Mouse (Mus musculus) neural tube, embryonic 11.5 days (tissue): ENCODE data around the gene H2-M5. TPM values are rescaled to one million over a fixed set of nuclear protein-coding genes. Genes with fewer than 3 reads are reported as not detected.

ENCODE experiments used
- polyA plus RNA-seq: library from polyadenylated mRNA; unstranded; fragments of >200 nt; fragmentation: Nextera tagmentation; extraction: Ambion mirVana; gene quantifications from 2 replicates; pipeline ENCODE4 v1.2.1, GENCODE M21; 2014

Gene H2-M5
- polyA plus RNA-seq, 1 experiment from 2014 or later: 1.1 TPM

Other genes starting within 250 kb of the H2-M5 start
- not detected in 2 replicates for gene H2-M10.5, start 216.6 kb downstream of the H2-M5 start, polyA plus RNA-seq
- not detected in 2 replicates for gene H2-M10.6, start 177.4 kb downstream of the H2-M5 start, polyA plus RNA-seq
- gene Trim26, start 152.4 kb downstream of the H2-M5 start, polyA plus RNA-seq: 33.7 and 37.5 TPM in 2 replicates
- 0.42 and 0.66 TPM in 2 replicates for gene Trim15, start 122.3 kb downstream of the H2-M5 start, polyA plus RNA-seq
- gene Trim10, start 120.0 kb downstream of the H2-M5 start, polyA plus RNA-seq: 5.7 and 7.5 TPM in 2 replicates
- not detected in 2 replicates for gene Trim40, start 99.4 kb downstream of the H2-M5 start, polyA plus RNA-seq
- not detected in 2 replicates for gene Trim31, start 91.4 kb downstream of the H2-M5 start, polyA plus RNA-seq
- 0.93 and 1.1 TPM in 2 replicates for gene Rnf39, start 46.6 kb downstream of the H2-M5 start, polyA plus RNA-seq
- gene Ppp1r11, start 37.8 kb downstream of the H2-M5 start, polyA plus RNA-seq: 151 and 162 TPM in 2 replicates
- 84.7 and 90.2 TPM in 2 replicates for gene Znrd1, start 31.0 kb downstream of the H2-M5 start, polyA plus RNA-seq
- 7.8 and 8.1 TPM in 2 replicates for gene Znrd1as, start 30.9 kb downstream of the H2-M5 start, polyA plus RNA-seq
- gene 2410137M14Rik, start 8.3 kb downstream of the H2-M5 start, polyA plus RNA-seq: not detected in 2 replicates
- gene Zfp57, start 11.6 kb upstream of the H2-M5 start, polyA plus RNA-seq: 128 and 135 TPM in 2 replicates
- gene Mog, start 33.9 kb upstream of the H2-M5 start, polyA plus RNA-seq: 0.23 and 0.40 TPM in 2 replicates
- gene Gabbr1, start 56.4 kb upstream of the H2-M5 start, polyA plus RNA-seq: 21.3 and 22.7 TPM in 2 replicates
- not detected in 2 replicates for gene Olfr90, start 99.0 kb upstream of the H2-M5 start, polyA plus RNA-seq
- not detected in 2 replicates for gene Olfr91, start 108.7 kb upstream of the H2-M5 start, polyA plus RNA-seq
- not detected in 2 replicates for gene Olfr92, start 130.6 kb upstream of the H2-M5 start, polyA plus RNA-seq
- not detected in 2 replicates for gene Olfr93, start 172.0 kb upstream of the H2-M5 start, polyA plus RNA-seq
- not detected in 2 replicates for gene Ubd, start 204.4 kb upstream of the H2-M5 start, polyA plus RNA-seq
- gene Olfr94, start 211.5 kb upstream of the H2-M5 start, polyA plus RNA-seq: not detected in 2 replicates
- not detected in 2 replicates for gene Olfr95, start 223.6 kb upstream of the H2-M5 start, polyA plus RNA-seq
- gene Olfr96, start 230.6 kb upstream of the H2-M5 start, polyA plus RNA-seq: not detected in 2 replicates
- gene Olfr97, start 247.8 kb upstream of the H2-M5 start, polyA plus RNA-seq: not detected in 2 replicates